Mouse (Mus musculus) MEL (cell line): Measurements from ENCODE around the gene Pax3. TPM values are rescaled to one million over a fixed set of nuclear protein-coding genes. Genes with fewer than 3 reads are reported as not detected.

Experiments
- DNase-seq: peaks from one replicate; pipeline ENCODE4 v3.0.0; 2011; ENCODE audit warnings: low read depth, low spot score
- H3K27ac ChIP-seq: 2 replicates; pipeline ENCODE4 v1.5.1; 2012; ENCODE audit warnings: low read depth, mild to moderate bottlenecking, control low read depth, low read length, moderate library complexity; ENCODE audit not compliant: control insufficient read depth
- H3K27me3 ChIP-seq, 2 experiments: fragments of 150-350 bp in 1 of 2; sonication (generic) in 1 of 2; 2 replicates each; pipeline ENCODE4 v1.6.1; 2012; ENCODE audit warnings: low read length in 2 of 2, mild to moderate bottlenecking in 2 of 2, improper control_type of control experiment in 1 of 2, moderate library complexity in 1 of 2; ENCODE audit not compliant: insufficient read depth in 2 of 2, control insufficient read depth in 1 of 2
- H3K36me3 ChIP-seq, 2 experiments: 2 replicates each; pipeline ENCODE4 v1.6.1; 2012 to 2014; ENCODE audit warnings: low read length in 2 of 2, improper control_type of control experiment in 1 of 2, inconsistent platforms in 1 of 2, mild to moderate bottlenecking in 1 of 2; ENCODE audit not compliant: insufficient read depth in 2 of 2, control insufficient read depth in 1 of 2
- H3K4me1 ChIP-seq, 2 experiments: fragments of 150-350 bp in 1 of 2; sonication (generic) in 1 of 2; 2 replicates each; pipeline ENCODE4 v1.6.1; 2012; ENCODE audit warnings: low read length in 2 of 2, improper control_type of control experiment in 1 of 2, mild to moderate bottlenecking in 1 of 2; ENCODE audit not compliant: insufficient read depth in 2 of 2, control insufficient read depth in 1 of 2
- H3K4me3 ChIP-seq, 2 experiments: fragments of 150-350 bp in 1 of 2; sonication (generic) in 1 of 2; 2 replicates each; pipeline ENCODE4 v1.5.1; 2012; ENCODE audit warnings: low read depth in 2 of 2, low read length in 2 of 2, mild to moderate bottlenecking in 2 of 2, moderate library complexity in 2 of 2, control low read depth in 1 of 2, improper control_type of control experiment in 1 of 2; ENCODE audit not compliant: control insufficient read depth in 1 of 2, insufficient read depth in 1 of 2
- H3K79me2 ChIP-seq: 2 replicates; pipeline ENCODE4 v1.6.1; 2012; ENCODE audit warnings: mild to moderate bottlenecking, low read length, moderate library complexity; ENCODE audit not compliant: control insufficient read depth, poor library complexity, insufficient read depth
- H3K9ac ChIP-seq: 2 replicates; pipeline ENCODE4 v1.6.1; 2012; ENCODE audit warnings: low read depth, mild to moderate bottlenecking, control low read depth, low read length, moderate library complexity; ENCODE audit not compliant: control insufficient read depth, poor library complexity, severe bottlenecking
- H3K9me3 ChIP-seq: fragments of 150-350 bp; sonication (generic); replicated peaks from 2 replicates; pipeline ENCODE4 v1.6.1; 2012; ENCODE audit warnings: mild to moderate bottlenecking, low read length, improper control_type of control experiment, moderate library complexity; ENCODE audit not compliant: insufficient read depth
- BHLHE40 ChIP-seq: IDR thresholded peaks from 2 replicates; pipeline ENCODE4 v1.6.1; 2012; ENCODE audit warnings: low read depth, mild to moderate bottlenecking, inconsistent platforms, low read length, improper control_type of control experiment, borderline replicate concordance
- CHD2 ChIP-seq: IDR thresholded peaks from 2 replicates; pipeline ENCODE4 v1.6.1; 2011; ENCODE audit warnings: low read length, improper control_type of control experiment
- CTCF ChIP-seq, 3 experiments: IDR thresholded peaks in 2 of 3; conservative IDR thresholded peaks in 1 of 3; 2 replicates each; pipeline ENCODE4 v1.5.1; 2011 to 2012; ENCODE audit warnings: low read length in 3 of 3, low read depth in 2 of 3, mild to moderate bottlenecking in 2 of 3, improper control_type of control experiment in 1 of 3, inconsistent platforms in 1 of 3, mixed read lengths in 1 of 3, moderate library complexity in 1 of 3; ENCODE audit not compliant: control insufficient read depth in 1 of 3, insufficient read depth in 1 of 3, poor library complexity in 1 of 3, severe bottlenecking in 1 of 3
- EP300 ChIP-seq, 2 experiments: IDR thresholded peaks; 2 replicates each; pipeline ENCODE4 v1.6.1; 2011; ENCODE audit warnings: improper control_type of control experiment in 2 of 2, low read length in 2 of 2, low read depth in 1 of 2, mild to moderate bottlenecking in 1 of 2
- ETS1 ChIP-seq: IDR thresholded peaks from 2 replicates; pipeline ENCODE4 v1.6.1; 2012; ENCODE audit warnings: low read depth, mild to moderate bottlenecking, inconsistent platforms, low read length, improper control_type of control experiment, moderate library complexity
- JUND ChIP-seq: IDR thresholded peaks from 2 replicates; pipeline ENCODE4 v1.6.1; 2011; ENCODE audit warnings: low read depth, mild to moderate bottlenecking, improper control_type of control experiment, low read length
- KAT2A ChIP-seq: conservative IDR thresholded peaks from 2 replicates; pipeline ENCODE4 v1.6.1; 2012; ENCODE audit warnings: low read depth, low read length, improper control_type of control experiment, inconsistent platforms
- MAFK ChIP-seq: IDR thresholded peaks from 2 replicates; pipeline ENCODE4 v1.6.1; 2011; ENCODE audit warnings: low read depth, mild to moderate bottlenecking, low read length, improper control_type of control experiment, borderline replicate concordance
- MAZ ChIP-seq: IDR thresholded peaks from 2 replicates; pipeline ENCODE4 v1.6.1; 2012; ENCODE audit warnings: low read depth, mild to moderate bottlenecking, inconsistent platforms, low read length, improper control_type of control experiment
- MXI1 ChIP-seq: IDR thresholded peaks from 2 replicates; pipeline ENCODE4 v1.6.1; 2011; ENCODE audit warnings: mild to moderate bottlenecking, low read depth, low read length, improper control_type of control experiment
- MYC ChIP-seq: IDR thresholded peaks from 2 replicates; pipeline ENCODE4 v1.6.1; 2011; ENCODE audit warnings: low read depth, mild to moderate bottlenecking, low read length, improper control_type of control experiment, moderate library complexity
- NELFE ChIP-seq: IDR thresholded peaks from 2 replicates; pipeline ENCODE4 v1.6.1; 2011; ENCODE audit warnings: low read depth, low read length, improper control_type of control experiment
- NRF1 ChIP-seq: IDR thresholded peaks from 2 replicates; pipeline ENCODE4 v1.6.1; 2014; ENCODE audit warnings: low read depth, mild to moderate bottlenecking, inconsistent platforms, low read length, improper control_type of control experiment, moderate library complexity; ENCODE audit not compliant: poor library complexity, insufficient read depth, severe bottlenecking
- POLR2A ChIP-seq, 2 experiments: IDR thresholded peaks; 2 replicates each; pipeline ENCODE4 v1.6.1; 2011 to 2012; ENCODE audit warnings: low read length in 2 of 2, mild to moderate bottlenecking in 2 of 2, control low read depth in 1 of 2, improper control_type of control experiment in 1 of 2, low read depth in 1 of 2, moderate library complexity in 1 of 2; ENCODE audit not compliant: control insufficient read depth in 1 of 2, insufficient read depth in 1 of 2, poor library complexity in 1 of 2
- POLR2AphosphoS5 ChIP-seq: IDR thresholded peaks from 2 replicates; pipeline ENCODE4 v1.6.1; 2012; ENCODE audit warnings: low read depth, borderline replicate concordance, mild to moderate bottlenecking, inconsistent platforms, low read length, moderate library complexity, mixed read lengths
- TAL1 ChIP-seq: IDR thresholded peaks from 2 replicates; pipeline ENCODE4 v1.6.1; 2012; ENCODE audit warnings: mild to moderate bottlenecking, inconsistent platforms, low read length, moderate library complexity, mixed read lengths
- UBTF ChIP-seq: IDR thresholded peaks from 2 replicates; pipeline ENCODE4 v1.6.1; 2012; ENCODE audit warnings: low read depth, mild to moderate bottlenecking, inconsistent platforms, low read length, improper control_type of control experiment, moderate library complexity, borderline replicate concordance; ENCODE audit not compliant: insufficient read depth
- USF1 ChIP-seq: IDR thresholded peaks from 2 replicates; pipeline ENCODE4 v1.6.1; 2014; ENCODE audit warnings: low read depth, mild to moderate bottlenecking, inconsistent platforms, low read length, improper control_type of control experiment, moderate library complexity
- USF2 ChIP-seq, 2 experiments: IDR thresholded peaks; 2 replicates each; pipeline ENCODE4 v1.6.1; 2011 to 2012; ENCODE audit warnings: improper control_type of control experiment in 2 of 2, low read length in 2 of 2, borderline replicate concordance in 1 of 2, inconsistent platforms in 1 of 2, low read depth in 1 of 2, mild to moderate bottlenecking in 1 of 2; ENCODE audit not compliant: insufficient read depth in 1 of 2
- ZC3H11A ChIP-seq: IDR thresholded peaks from 2 replicates; pipeline ENCODE4 v1.6.1; 2012; ENCODE audit warnings: low read depth, mild to moderate bottlenecking, inconsistent platforms, low read length, improper control_type of control experiment
- ZKSCAN1 ChIP-seq: IDR thresholded peaks from 2 replicates; pipeline ENCODE4 v1.6.1; 2012; ENCODE audit warnings: low read depth, mild to moderate bottlenecking, inconsistent platforms, low read length, improper control_type of control experiment, moderate library complexity
- polyA plus RNA-seq, 2 experiments: library from polyadenylated mRNA; stranded (reverse) in 1 of 2; unstranded in 1 of 2; fragments of >175 nt in 1 of 2; fragments of >200 nt in 1 of 2; gene quantifications; 2 replicates each; pipeline versions ENCODE4 v1.2.1 to v1.2.4; 2012; ENCODE audit warnings: low replicate concordance in 2 of 2, low read depth in 1 of 2; ENCODE audit not compliant: insufficient read length in 2 of 2, insufficient read depth in 1 of 2, missing spikeins in 1 of 2
- total RNA-seq: library from RNA; depleted of rRNA; stranded (reverse); fragments of 300-350 nt; gene quantifications from 2 replicates; pipeline ENCODE4 v1.2.3, GENCODE M21; 2012

Pax3 gene
- total and polyA plus RNA-seq, 3 experiments = not detected

DNA sequence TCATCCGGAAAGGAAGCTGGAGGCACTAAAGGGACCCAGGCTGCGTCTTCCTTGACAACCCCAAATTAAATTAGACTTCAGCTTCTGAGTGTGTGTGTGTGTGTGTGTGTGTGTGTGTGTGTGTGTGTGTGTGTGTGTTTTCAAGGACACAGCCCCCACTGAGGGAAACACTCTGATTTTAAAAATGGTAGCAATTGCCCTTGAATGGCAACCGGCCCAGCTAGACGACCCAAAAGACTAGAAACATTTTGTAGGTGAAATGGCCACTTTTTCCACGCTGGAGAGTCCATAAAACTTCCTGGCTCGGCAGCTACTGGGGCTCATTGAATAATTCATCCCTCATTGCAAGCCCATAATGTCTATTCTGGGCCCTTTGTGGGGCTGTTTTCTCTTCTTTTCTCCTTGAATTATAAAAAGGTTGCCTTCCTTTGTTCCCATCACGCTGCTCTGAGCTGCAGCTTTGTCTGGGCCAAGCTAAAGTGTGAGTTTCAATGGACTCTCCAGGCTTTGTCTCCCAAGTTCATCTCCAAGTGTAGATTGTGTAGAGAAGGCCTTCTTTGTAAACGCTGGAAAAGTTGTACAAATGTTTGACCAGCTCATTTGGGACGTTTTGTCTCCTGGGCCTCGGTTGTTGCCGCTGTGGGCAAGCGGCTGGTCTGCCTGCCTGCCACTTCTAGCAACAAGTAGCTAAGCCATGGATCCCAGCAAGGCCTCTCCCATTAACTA lies 6.4 kb downstream of the Pax3 start:
- H3K27me3 ChIP-seq = no peaks in the 10 kb centered on the region
- no peak overlapping the region for H3K9ac ChIP-seq
- H3K36me3 ChIP-seq = no peaks in the 10 kb centered on the region
- H3K27ac ChIP-seq = no peak overlapping the region
- no peaks in the 10 kb centered on the region for H3K79me2 ChIP-seq
- no peak for DNase-seq
- no peak for TF ChIP-seq ZC3H11A
- no peak for TF ChIP-seq EP300 (IDR thresholded peaks at IDR 0.05; ENCODE audit: low read depth in 1 of 2, low read length in 2 of 2)
- TF ChIP-seq KAT2A = no peak
- TF ChIP-seq MAFK = no peak
- no peak for TF ChIP-seq MXI1
- TF ChIP-seq USF2 (IDR thresholded peaks at IDR 0.05; ENCODE audit: borderline replicate concordance in 1 of 2, insufficient read depth in 1 of 2, low read depth in 1 of 2, low read length in 2 of 2) = no peak
- no peak for TF ChIP-seq CHD2
- no peak for TF ChIP-seq UBTF
- TF ChIP-seq, all 39 proteins: peak for 0
- Histone ChIP-seq H3K4me3 (no peak overlapping the region), H3K9me3 (no peaks in the 10 kb centered on the region), H3K4me1 (no peaks in the 10 kb centered on the region)

- Histone ChIP-seq H3K9me3 (no peaks in the 10 kb centered on the region), H3K4me1 (no peaks in the 10 kb centered on the region), H3K79me2 (no peaks in the 10 kb centered on the region), H3K4me3 (no peak overlapping the region), H3K36me3 (no peaks in the 10 kb centered on the region), H3K27ac (no peak overlapping the region), H3K27me3 (no peaks in the 10 kb centered on the region), H3K9ac (no peak overlapping the region)
- no peak for TF ChIP-seq MYC
- no peak for TF ChIP-seq KAT2A
- no peak for TF ChIP-seq MAFK
- TF ChIP-seq USF2 (IDR thresholded peaks at IDR 0.05; ENCODE audit: borderline replicate concordance in 1 of 2, insufficient read depth in 1 of 2, low read depth in 1 of 2, low read length in 2 of 2) = no peak
- TF ChIP-seq POLR2AphosphoS5 = no peak
- no peak for TF ChIP-seq ZKSCAN1
- TF ChIP-seq MAZ = no peak
- TF ChIP-seq NELFE = no peak
- TF ChIP-seq POLR2A (IDR thresholded peaks at IDR 0.05; ENCODE audit: control insufficient read depth in 1 of 2, insufficient read depth in 1 of 2, low read depth in 1 of 2, low read length in 2 of 2, poor library complexity in 1 of 2) = no peak
- no peak for TF ChIP-seq NRF1
- no peak for TF ChIP-seq CTCF (IDR thresholded peaks at IDR 0.05 in 2 of 3, conservative IDR thresholded peaks at IDR 0.05 in 1 of 3; ENCODE audit: control insufficient read depth in 1 of 3, insufficient read depth in 1 of 3, low read depth in 2 of 3, low read length in 3 of 3, poor library complexity in 1 of 3, severe bottlenecking in 1 of 3)
- no peak for TF ChIP-seq ETS1
- no peak for TF ChIP-seq USF1
- no peak for TF ChIP-seq JUND
- no peak for TF ChIP-seq BHLHE40
- no peak for TF ChIP-seq TAL1
- DNase-seq = no peak
Measured at GRCm38 (mm10) chr1:78189501-78190345, 7.2 kb downstream of the Pax3 start.
